In the genomic region with DNA sequence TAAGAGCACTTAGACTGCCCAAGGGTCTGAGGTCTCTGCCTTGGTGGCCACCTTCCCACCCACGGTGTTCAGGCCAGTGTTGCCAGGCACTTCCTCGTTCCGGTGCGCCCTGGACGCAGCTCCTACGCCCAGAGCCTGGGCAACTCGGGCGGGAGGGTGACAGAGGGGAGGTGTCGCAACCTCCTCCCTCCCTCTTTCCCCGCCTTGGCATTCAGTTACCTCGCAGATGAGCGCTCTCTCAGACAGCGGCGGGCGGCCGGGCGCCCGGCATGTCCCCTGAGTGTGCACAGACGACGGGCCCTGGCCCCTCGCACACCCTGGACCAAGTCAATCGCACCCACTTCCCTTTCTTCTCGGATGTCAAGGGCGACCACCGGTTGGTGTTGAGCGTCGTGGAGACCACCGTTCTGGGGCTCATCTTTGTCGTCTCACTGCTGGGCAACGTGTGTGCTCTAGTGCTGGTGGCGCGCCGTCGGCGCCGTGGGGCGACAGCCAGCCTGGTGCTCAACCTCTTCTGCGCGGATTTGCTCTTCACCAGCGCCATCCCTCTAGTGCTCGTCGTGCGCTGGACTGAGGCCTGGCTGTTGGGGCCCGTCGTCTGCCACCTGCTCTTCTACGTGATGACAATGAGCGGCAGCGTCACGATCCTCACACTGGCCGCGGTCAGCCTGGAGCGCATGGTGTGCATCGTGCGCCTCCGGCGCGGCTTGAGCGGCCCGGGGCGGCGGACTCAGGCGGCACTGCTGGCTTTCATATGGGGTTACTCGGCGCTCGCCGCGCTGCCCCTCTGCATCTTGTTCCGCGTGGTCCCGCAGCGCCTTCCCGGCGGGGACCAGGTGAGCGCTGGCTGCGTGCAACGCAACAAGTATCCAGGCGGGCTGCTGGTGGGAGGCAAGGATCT, we compare ENCODE assay signal across 8 mouse cellular contexts. TPM values are rescaled to one million over a fixed set of nuclear protein-coding genes. Genes with fewer than 3 reads are reported as not detected.
DNase-seq lines count a peak whose midpoint lies in the region; ATAC-seq lines count a peak whose summit lies in the region.

Gene Ffar4, plus strand, starts transcription at position 214 of the 901 bp plus-strand sequence.

- H3K4me1 ChIP-seq in intestine, embryonic 16.5 days (ENCODE audit: control insufficient read depth, insufficient read depth, low read length), result peaks cover 8% of the 10 kb centered on the region

- H3K9me3 ChIP-seq in intestine, embryonic 16.5 days (ENCODE audit: control insufficient read depth, low read length), result no peaks in the 10 kb centered on the region

- H3K9ac ChIP-seq in intestine, embryonic 16.5 days (ENCODE audit: low read depth, low read length), result peak within 1 kb of the TSS; percentile 58

- H3K27ac ChIP-seq in intestine, embryonic 16.5 days (ENCODE audit: low read length), result no peak within 1 kb of the TSS

- DNase-seq in CD4-positive, CD25-positive, alpha-beta regulatory T cell, adult 2 months (ENCODE audit: low read depth, low spot score), result peak; percentile 2
- DNase-seq in urinary bladder, adult 2 months (ENCODE audit: low spot score), result peak; percentile 44
- DNase-seq in urinary bladder, postnatal 4 days (ENCODE audit: low spot score in 2 of 2), result no peak
- DNase-seq in urinary bladder, postnatal 36 days (ENCODE audit: low spot score in 2 of 2), result peak; percentile 42 to 69
- no peak for DNase-seq in layer of hippocampus, adult 11-12 months (ENCODE audit: low spot score)

- no peaks in the 10 kb centered on the region for H3K36me3 ChIP-seq in intestine, embryonic 16.5 days (ENCODE audit: control insufficient read depth, insufficient read depth, low read length)

- H3K27me3 ChIP-seq in intestine, embryonic 16.5 days (replicated peaks; ENCODE audit: control insufficient read depth, insufficient read depth, low read length), result peaks cover 29% of the 10 kb centered on the region

- H3K4me3 ChIP-seq in intestine, embryonic 16.5 days (ENCODE audit: low read length), result peak within 1 kb of the TSS; percentile 43

- H3K4me2 ChIP-seq in intestine, embryonic 16.5 days (ENCODE audit: low read depth, low read length), result peak within 1 kb of the TSS; percentile 63

- ATAC-seq in CD4-positive, CD25-positive, alpha-beta regulatory T cell, adult 4 months, result no peak
- peak; percentile 83 for ATAC-seq in intestine, embryonic 16.5 days
- ATAC-seq in megakaryocyte, adult 5-6 weeks (ENCODE audit: poor library complexity, severe bottlenecking), result peak; percentile 92

- WGBS in intestine, embryonic 16.5 days, result under 1% methylated on average over 77 of the region's 77 CpGs

RNA-seq across cellular contexts. Expression of gene Ffar4, which starts in this region (rescaled TPM):
- polyA plus RNA-seq in CD4-positive, CD25-positive, alpha-beta regulatory T cell, adult 4 months (2017; shearing (Covaris generic)), result not detected
- polyA plus RNA-seq in urinary bladder, adult 2 months (2012; rRNA removed), result 1.0 and 1.9 TPM in 2 replicates
- 5.9 and 7.5 TPM in 2 replicates for polyA plus RNA-seq in intestine, embryonic 16.5 days (2015; fragmentation: Nextera tagmentation; extraction: Ambion mirVana)
- 0.23 and 0.96 TPM in 2 replicates for total RNA-seq in megakaryocyte, adult 5-6 weeks (2015)
- 0.73 and 0.81 TPM in 2 replicates for total RNA-seq in megakaryocyte, adult 5-6 weeks (2017)

Comparison
In these comparisons a context has a peak if more than half of its experiments do, and no peak if none do; other contexts are left out.
1. DNase-seq: peak in CD4-positive, CD25-positive, alpha-beta regulatory T cell, adult 2 months (single experiment), urinary bladder, adult 2 months (single experiment) and urinary bladder, postnatal 36 days (2 of 2); none in urinary bladder, postnatal 4 days (0 of 2) and layer of hippocampus, adult 11-12 months (single experiment).
2. Peak in ATAC-seq in megakaryocyte, adult 5-6 weeks; RNA of the gene not detected or under 1 TPM.